27 mouse cellular contexts compared by ENCODE assay signal in the genomic region with DNA sequence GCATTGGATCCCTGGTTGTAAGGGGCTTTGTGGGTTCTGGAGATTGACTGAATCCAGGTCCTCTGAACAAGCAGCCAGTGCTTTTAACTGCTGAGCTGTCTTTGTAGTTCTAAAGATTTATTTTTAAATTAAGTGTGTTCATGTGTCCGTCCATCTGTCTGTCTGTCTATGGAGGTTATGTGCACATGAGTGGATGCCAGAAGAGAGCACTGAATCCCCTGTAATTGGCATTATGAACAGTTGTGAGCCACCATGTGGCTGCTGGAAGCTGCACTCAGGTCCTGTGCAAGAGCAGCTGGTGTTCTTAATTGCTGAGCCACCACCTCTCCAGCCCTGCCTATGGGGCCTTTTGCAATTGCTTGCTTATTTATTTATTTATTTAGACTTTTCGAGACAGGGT. TPM values are rescaled to one million over a fixed set of nuclear protein-coding genes. Genes with fewer than 3 reads are reported as not detected.
"Had no signal": no experiment of that assay in that cellular context is flagged by ENCODE, and none has a peak within 500 bp of the region (broad histone marks: within the 10 kb centered on the region; RNA-seq: fewer than 3 reads in every experiment).

No protein-coding gene starts in this region.

- H3K27me3 ChIP-seq: limb, embryonic 13.5 days; liver, embryonic 12.5 days; liver, embryonic 15.5 days; lung, embryonic 15.5 days; midbrain, embryonic 13.5 days; neural tube, embryonic 12.5 days; neural tube, embryonic 15.5 days had no signal

- H3K9ac ChIP-seq: limb, embryonic 13.5 days; liver, embryonic 12.5 days; liver, embryonic 15.5 days; lung, embryonic 15.5 days; midbrain, embryonic 13.5 days; neural tube, embryonic 12.5 days; neural tube, embryonic 15.5 days had no signal

- H3K36me3 ChIP-seq: limb, embryonic 10.5 days; limb, embryonic 13.5 days; liver, embryonic 12.5 days; liver, embryonic 15.5 days; lung, embryonic 15.5 days; midbrain, embryonic 10.5 days; midbrain, embryonic 13.5 days; neural tube, embryonic 12.5 days; neural tube, embryonic 15.5 days had no signal

- H3K9me3 ChIP-seq: limb, embryonic 10.5 days; limb, embryonic 13.5 days; liver, embryonic 12.5 days; liver, embryonic 15.5 days; lung, embryonic 15.5 days; midbrain, embryonic 10.5 days; midbrain, embryonic 13.5 days; neural tube, embryonic 12.5 days; neural tube, embryonic 15.5 days had no signal

- ATAC-seq: liver, embryonic 12.5 days; midbrain, embryonic 13.5 days had no signal

- DNase-seq: kidney, postnatal 10 days; kidney, postnatal 36 days; layer of hippocampus, postnatal 36 days; liver; lung, adult 18-20 months; lung, postnatal 10 days; lung, postnatal 36 days; thymus, adult 2 months; thymus, postnatal 14 days; thymus, postnatal 4 days had no signal

- H3K4me2 ChIP-seq: limb, embryonic 13.5 days; liver, embryonic 12.5 days; liver, embryonic 15.5 days; lung, embryonic 15.5 days; midbrain, embryonic 13.5 days; neural tube, embryonic 12.5 days; neural tube, embryonic 15.5 days had no signal

- H3K4me1 ChIP-seq: limb, embryonic 10.5 days; limb, embryonic 13.5 days; liver, embryonic 12.5 days; liver, embryonic 15.5 days; lung, embryonic 15.5 days; midbrain, embryonic 13.5 days; neural tube, embryonic 12.5 days; neural tube, embryonic 15.5 days had no signal

- H3K4me3 ChIP-seq: limb, embryonic 10.5 days; limb, embryonic 13.5 days; liver, embryonic 12.5 days; liver, embryonic 15.5 days; lung, embryonic 15.5 days; megakaryocyte, embryonic 14.5 days; midbrain, embryonic 10.5 days; midbrain, embryonic 13.5 days; neural tube, embryonic 12.5 days; neural tube, embryonic 15.5 days had no signal

- H3K27ac ChIP-seq: limb, embryonic 10.5 days; limb, embryonic 13.5 days; liver, embryonic 12.5 days; liver, embryonic 15.5 days; lung, embryonic 15.5 days; midbrain, embryonic 10.5 days; midbrain, embryonic 13.5 days; neural tube, embryonic 12.5 days; neural tube, embryonic 15.5 days; stomach, postnatal 0 days had no signal

RNA-seq across cellular contexts. Expression of a gene that starts 12.2 kb away (rescaled TPM):
- total RNA-seq: layer of hippocampus, adult 8-10 months; layer of hippocampus, postnatal 10 days; layer of hippocampus, postnatal 36 days; left cerebral cortex, adult 8-10 months; left cerebral cortex, postnatal 14 days had no signal
- polyA plus RNA-seq: kidney, embryonic 14.5 days; limb, embryonic 10.5 days; limb, embryonic 13.5 days; liver, embryonic 12.5 days; liver, embryonic 15.5 days; lung, embryonic 15.5 days; midbrain, embryonic 10.5 days; midbrain, embryonic 13.5 days; neural tube, embryonic 12.5 days; neural tube, embryonic 15.5 days; stomach, embryonic 14.5 days; stomach, postnatal 0 days; thymus, adult 2 months had no signal

RNA-seq across cellular contexts. Expression of a gene that starts 13.4 kb away (rescaled TPM):
- polyA plus RNA-seq: kidney, embryonic 14.5 days; liver, embryonic 12.5 days; liver, embryonic 15.5 days; lung, embryonic 15.5 days; midbrain, embryonic 10.5 days; midbrain, embryonic 13.5 days; neural tube, embryonic 12.5 days; stomach, postnatal 0 days had no signal

RNA-seq across cellular contexts. Expression of a gene that starts 19.1 kb away (rescaled TPM):
- polyA plus RNA-seq: kidney, embryonic 14.5 days had no signal
